Mouse (Mus musculus) bone marrow, adult 2 months (tissue): ENCODE measurements around the gene Rnf144a.

Experiments used
- CTCF ChIP-seq: fragments of 200-500 bp; IDR thresholded peaks from 2 replicates; pipeline ENCODE4 v1.5.1; 2011; ENCODE audit warnings: low read length, control low read depth; ENCODE audit not compliant: control insufficient read depth, insufficient read depth
- POLR2A ChIP-seq: fragments of 200-500 bp; IDR thresholded peaks from 2 replicates; pipeline ENCODE4 v1.6.1; 2011; ENCODE audit warnings: low read depth, mild to moderate bottlenecking, control low read depth, low read length, borderline replicate concordance; ENCODE audit not compliant: control insufficient read depth

DNA sequence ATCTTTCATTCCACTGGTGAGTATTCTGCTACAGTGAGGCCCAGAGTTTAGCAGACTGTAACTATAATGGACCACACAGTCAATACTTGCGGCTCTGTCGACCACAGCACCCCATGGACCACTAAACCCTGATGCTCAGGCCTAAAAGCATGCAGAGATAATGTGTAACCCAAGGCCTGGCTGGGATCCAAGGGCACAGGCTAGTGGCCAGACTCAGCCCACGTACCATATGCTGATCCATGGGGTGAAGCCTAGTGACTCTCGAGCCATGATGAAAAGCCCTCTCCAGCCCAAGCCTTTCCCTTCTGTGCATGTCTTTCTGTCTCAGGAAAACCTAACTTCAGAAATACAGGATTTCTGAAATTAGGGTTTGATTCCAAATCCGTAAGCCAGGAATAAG is 50.2 kb downstream of the Rnf144a start:
- TF ChIP-seq POLR2A (no peak), CTCF (no peak)
